Mouse (Mus musculus) MEL (cell line): ENCODE results near the gene Gys1.

Experiments used
- CHD2 ChIP-seq: IDR thresholded peaks from 2 replicates; pipeline ENCODE4 v1.6.1; 2011; ENCODE audit warnings: low read length, improper control_type of control experiment
- CTCF ChIP-seq, 3 experiments: IDR thresholded peaks in 2 of 3; conservative IDR thresholded peaks in 1 of 3; 2 replicates each; pipeline ENCODE4 v1.5.1; 2011 to 2012; ENCODE audit warnings: low read length in 3 of 3, low read depth in 2 of 3, mild to moderate bottlenecking in 2 of 3, improper control_type of control experiment in 1 of 3, inconsistent platforms in 1 of 3, mixed read lengths in 1 of 3, moderate library complexity in 1 of 3; ENCODE audit not compliant: control insufficient read depth in 1 of 3, insufficient read depth in 1 of 3, poor library complexity in 1 of 3, severe bottlenecking in 1 of 3
- EP300 ChIP-seq, 2 experiments: IDR thresholded peaks; 2 replicates each; pipeline ENCODE4 v1.6.1; 2011; ENCODE audit warnings: improper control_type of control experiment in 2 of 2, low read length in 2 of 2, low read depth in 1 of 2, mild to moderate bottlenecking in 1 of 2
- GATA1 ChIP-seq: IDR thresholded peaks from 2 replicates; pipeline ENCODE4 v1.6.1; 2011; ENCODE audit warnings: low read depth, low read length, improper control_type of control experiment
- MAX ChIP-seq: IDR thresholded peaks from 2 replicates; pipeline ENCODE4 v1.6.1; 2011; ENCODE audit warnings: low read length, improper control_type of control experiment

GRCm38 (mm10) chr7:45460377-45460776 lies 25.7 kb downstream of the Gys1 start:
- TF ChIP-seq CHD2 (no peak), MAX (no peak), EP300 (IDR thresholded peaks at IDR 0.05; ENCODE audit: low read depth in 1 of 2, low read length in 2 of 2) (no peak), GATA1 (no peak), CTCF (IDR thresholded peaks at IDR 0.05 in 2 of 3, conservative IDR thresholded peaks at IDR 0.05 in 1 of 3; ENCODE audit: control insufficient read depth in 1 of 3, insufficient read depth in 1 of 3, low read depth in 2 of 3, low read length in 3 of 3, poor library complexity in 1 of 3, severe bottlenecking in 1 of 3) (no peak)
